Mouse (Mus musculus) mouse embryonic stem cell (cell line): ENCODE measurements at regions not wholly inside any gene's neighbourhood (a gene's known extent, or its start where the extent isn't known, plus 50 kb on each side); places are given as distances from the start of the nearest gene placed in this dataset.
"Not testable (repeated sequence)": the region's sequence is repeated elsewhere in the genome, so short reads cannot be mapped to it uniquely, and the experiment has no call there.

Experiments used
- in situ Hi-C, 2 experiments: fragments of 300-500 bp; cut with MboI; formaldehyde crosslinking; loops; 1 replicate in 1 of 2; 3 replicates in 1 of 2; pipeline ENCODE4 v1.14.3; 2019 to 2020; ENCODE audit warnings: low sequenced_read_pairs in 2 of 2, low pct_unique_long_range_greater_than_20kb in 1 of 2, mixed read lengths in 1 of 2; ENCODE audit not compliant: unreplicated experiment in 1 of 2

GRCm38 (mm10) chr1:83970641-83971285 lies 393.2 kb downstream of the Pid1 start:
- in situ Hi-C loops, result no loop called here

GRCm38 (mm10) chr1:83964631-83965030 lies 399.3 kb downstream of the Pid1 start:
- in situ Hi-C loops, result not testable (repeated sequence)

- in situ Hi-C loops, result no loop called here
These were observed 402.2 kb downstream of the Pid1 start for GRCm38 (mm10) chr1:83961761-83962160.

GRCm38 (mm10) chr1:83959756-83960155 lies 404.2 kb downstream of the Pid1 start:
- in situ Hi-C loops, result no loop called here

- in situ Hi-C loops, result no loop called here
These were observed 441.1 kb downstream of the Pid1 start for GRCm38 (mm10) chr1:83922900-83923299.

- in situ Hi-C loops, result no loop called here
These were observed 448.5 kb downstream of the Pid1 start for GRCm38 (mm10) chr1:83915454-83915853.

GRCm38 (mm10) chr1:83907347-83907746 lies 456.6 kb downstream of the Pid1 start:
- in situ Hi-C loops, result no loop called here

GRCm38 (mm10) chr1:83906906-83907305 lies 457.1 kb downstream of the Pid1 start:
- in situ Hi-C loops, result no loop called here

GRCm38 (mm10) chr1:83900135-83900534 lies 463.8 kb downstream of the Pid1 start:
- in situ Hi-C loops, result no loop called here

GRCm38 (mm10) chr1:83896650-83897049 lies 467.3 kb downstream of the Pid1 start:
- in situ Hi-C loops, result no loop called here

GRCm38 (mm10) chr1:83879109-83879399 lies 471.1 kb upstream of the Sphkap start:
- in situ Hi-C loops, result no loop called here

GRCm38 (mm10) chr1:83878330-83879108 lies 470.5 kb upstream of the Sphkap start:
- in situ Hi-C loops, result no loop called here

- in situ Hi-C loops, result no loop called here
These were observed 463.0 kb upstream of the Sphkap start for GRCm38 (mm10) chr1:83870853-83871567.

GRCm38 (mm10) chr1:83869046-83869445 lies 461.0 kb upstream of the Sphkap start:
- in situ Hi-C loops, result no loop called here

GRCm38 (mm10) chr1:83862541-83862940 lies 454.5 kb upstream of the Sphkap start:
- in situ Hi-C loops, result no loop called here

- in situ Hi-C loops, result no loop called here
These were observed 454.1 kb upstream of the Sphkap start for GRCm38 (mm10) chr1:83862128-83862527.

- in situ Hi-C loops, result no loop called here
These were observed 451.9 kb upstream of the Sphkap start for GRCm38 (mm10) chr1:83859732-83860424.

GRCm38 (mm10) chr1:83853996-83854395 lies 446.0 kb upstream of the Sphkap start:
- in situ Hi-C loops, result no loop called here

- in situ Hi-C loops, result no loop called here
These were observed 443.1 kb upstream of the Sphkap start for GRCm38 (mm10) chr1:83851081-83851480.
